Mouse (Mus musculus): ENCODE data around the gene Leng1. TPM values are rescaled to one million over a fixed set of nuclear protein-coding genes. Genes with fewer than 3 reads are reported as not detected.
"Not testable (repeated sequence)": the region's sequence is repeated elsewhere in the genome, so short reads cannot be mapped to it uniquely, and the experiment has no call there.

Gene Leng1
- polyA plus RNA-seq, 1 experiment from 2014 or later, result 23.4 TPM

DNA sequence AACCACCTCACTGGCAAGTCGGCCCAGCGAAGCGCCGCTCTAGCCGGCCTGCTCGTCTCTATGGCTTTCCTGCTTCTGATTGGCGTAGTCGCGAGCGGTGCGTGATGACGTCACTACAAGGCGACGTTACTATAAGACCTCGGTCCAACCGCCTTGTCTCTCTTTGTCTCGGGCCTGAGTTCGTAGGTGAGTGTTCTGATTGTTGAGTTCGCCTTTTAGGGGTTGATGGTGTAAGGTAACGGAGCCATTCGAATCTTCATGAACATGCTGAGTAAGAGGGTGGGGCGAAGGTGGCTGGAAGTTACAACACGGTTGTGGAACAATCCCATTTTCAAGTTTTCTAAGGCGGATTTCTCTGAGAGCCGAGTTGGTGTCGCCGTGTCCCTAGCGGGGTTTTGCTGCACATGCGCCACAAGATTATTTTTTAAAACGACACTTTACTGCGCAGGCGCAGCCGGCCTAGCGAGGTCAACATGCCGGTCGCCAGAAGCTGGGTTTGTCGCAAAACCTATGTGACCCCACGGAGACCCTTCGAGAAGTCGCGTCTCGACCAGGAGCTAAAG lies 38.3 kb upstream of the Leng1 start, which contains the start of gene Rps9:
TSS of gene Rps9 (plus strand) at position 115 of the 563 bp plus-strand sequence.
- peaks cover 48% of the 10 kb centered on the region for H3K36me3 ChIP-seq
- H3K9ac ChIP-seq, result peak within 1 kb of the TSS; percentile 94
- peak within 1 kb of the TSS; percentile 94 for H3K27ac ChIP-seq
- WGBS, result under 1% methylated on average over 42 of the region's 42 CpGs
- H3K4me1 ChIP-seq, result peaks cover 5% of the 10 kb centered on the region
- peak; percentile 87 for ATAC-seq (ENCODE audit: insufficient number of reproducible peaks, insufficient read depth, low FRiP score, low TSS enrichment)
- no peaks in the 10 kb centered on the region for H3K27me3 ChIP-seq
- H3K9me3 ChIP-seq, result no peaks in the 10 kb centered on the region
- H3K4me3 ChIP-seq, result peak within 1 kb of the TSS; percentile 93
- H3K4me2 ChIP-seq (replicated peaks), result peak within 1 kb of the TSS; percentile 73

DNA sequence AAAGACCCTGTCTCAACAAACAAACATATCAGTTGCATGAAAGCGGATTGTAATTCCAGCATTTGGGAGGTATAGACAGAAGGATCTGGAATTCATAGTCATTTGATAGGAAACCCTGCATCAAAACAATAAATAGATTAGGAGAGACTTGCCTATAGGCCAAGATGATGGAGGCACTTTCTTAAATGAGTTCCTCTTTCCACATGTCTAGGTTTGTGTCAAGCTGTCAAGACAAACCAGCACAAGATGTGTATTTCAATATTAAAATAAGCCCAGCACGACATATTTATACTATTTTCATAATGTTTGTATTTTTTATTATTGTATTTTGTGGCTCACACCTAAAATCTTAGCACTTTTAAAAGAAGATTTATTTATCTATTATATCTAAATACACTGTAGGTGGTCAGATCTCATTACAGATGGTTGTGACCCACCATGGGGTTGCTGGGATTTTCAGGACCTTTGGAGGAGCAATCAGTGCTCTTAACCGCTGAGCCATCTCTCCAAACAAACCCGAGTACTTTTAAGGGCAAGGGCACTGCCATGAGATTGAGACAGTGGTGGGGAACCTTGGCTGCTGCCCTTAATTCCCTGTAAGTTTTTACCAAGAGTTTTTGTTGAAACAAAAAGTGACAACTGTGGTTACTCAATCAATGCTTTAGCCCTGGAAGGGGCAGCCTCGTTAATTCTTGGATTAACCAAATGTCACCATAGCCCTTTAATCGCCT lies 37.7 kb upstream of the Leng1 start:
- Histone ChIP-seq H3K4me1 (peaks cover 5% of the 10 kb centered on the region), H3K27me3 (no peaks in the 10 kb centered on the region), H3K36me3 (peaks cover 55% of the 10 kb centered on the region), H3K4me2 (replicated peaks) (peak overlapping the region; percentile 42), H3K9me3 (no peaks in the 10 kb centered on the region), H3K4me3 (peak overlapping the region; percentile 93), H3K27ac (peak overlapping the region; percentile 94; the same call in 1 of the 2 replicates), H3K9ac (peak overlapping the region; percentile 94)
- ATAC-seq (ENCODE audit: insufficient number of reproducible peaks, insufficient read depth, low FRiP score, low TSS enrichment), result peak; percentile 22; the same call in 1 of the 2 replicates
- WGBS, result 20% methylated on average over 6 of the region's 6 CpGs

DNA sequence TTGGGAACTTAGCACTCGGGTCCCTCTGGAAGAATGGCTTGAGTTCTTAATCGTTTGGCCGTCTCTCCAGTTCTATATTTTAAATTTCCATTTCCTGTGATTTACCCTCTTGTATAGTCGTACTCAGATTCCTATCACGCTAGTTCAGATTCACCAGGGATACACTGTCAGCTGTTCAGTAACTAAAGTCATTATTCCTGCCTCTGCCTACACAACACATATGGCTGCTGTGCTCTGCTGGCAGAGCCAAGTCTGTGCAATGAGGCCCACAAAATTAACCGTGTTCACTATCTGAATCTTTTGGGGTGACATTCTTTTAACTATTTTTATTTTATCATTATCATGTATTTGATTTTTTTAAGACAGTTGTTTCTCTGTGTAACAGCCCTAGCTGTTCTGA lies 32.8 kb upstream of the Leng1 start:
- no peaks in the 10 kb centered on the region for H3K9me3 ChIP-seq
- ATAC-seq (ENCODE audit: insufficient number of reproducible peaks, insufficient read depth, low FRiP score, low TSS enrichment), result no peak
- 94% methylated on average over 6 of the region's 6 CpGs for WGBS
- H3K27me3 ChIP-seq, result no peaks in the 10 kb centered on the region
- peaks cover 10% of the 10 kb centered on the region; the same call in 1 of the 2 replicates for H3K4me1 ChIP-seq
- H3K36me3 ChIP-seq, result peaks cover 49% of the 10 kb centered on the region
- no peak overlapping the region for H3K27ac ChIP-seq
- H3K4me3 ChIP-seq, result no peak overlapping the region
- no peak overlapping the region for H3K9ac ChIP-seq
- H3K4me2 ChIP-seq (replicated peaks), result no peak overlapping the region

DNA sequence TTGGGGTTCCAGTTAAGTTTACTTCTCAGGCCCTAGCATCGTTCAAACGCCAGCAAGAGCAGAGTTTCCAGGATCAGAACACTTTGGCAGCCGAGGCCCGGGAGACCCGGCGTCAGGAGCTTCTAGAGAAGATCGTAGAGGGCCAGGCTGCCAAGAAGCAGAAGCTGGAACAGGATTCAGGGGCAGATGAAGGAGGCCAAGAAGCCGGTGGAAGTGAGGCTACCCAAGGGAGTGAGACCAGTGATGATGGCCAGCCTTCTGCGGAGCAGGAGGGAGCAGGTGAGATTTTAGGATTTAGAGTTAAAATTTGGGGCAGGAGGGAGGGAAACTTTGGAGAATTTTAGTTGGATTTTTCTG lies 29.3 kb upstream of the Leng1 start:
- H3K36me3 ChIP-seq, result peaks cover 35% of the 10 kb centered on the region
- not testable (repeated sequence) for H3K9me3 ChIP-seq; ATAC-seq (ENCODE audit: insufficient number of reproducible peaks, insufficient read depth, low FRiP score, low TSS enrichment); H3K27me3 ChIP-seq
- peak overlapping the region; percentile 77 for H3K4me2 ChIP-seq (replicated peaks)
- peak overlapping the region; percentile 69 for H3K4me3 ChIP-seq
- H3K9ac ChIP-seq, result peak overlapping the region; percentile 92
- 4% methylated on average over 9 of the region's 9 CpGs for WGBS
- peak overlapping the region; percentile 97 for H3K27ac ChIP-seq
- H3K4me1 ChIP-seq, result peaks cover 21% of the 10 kb centered on the region

DNA sequence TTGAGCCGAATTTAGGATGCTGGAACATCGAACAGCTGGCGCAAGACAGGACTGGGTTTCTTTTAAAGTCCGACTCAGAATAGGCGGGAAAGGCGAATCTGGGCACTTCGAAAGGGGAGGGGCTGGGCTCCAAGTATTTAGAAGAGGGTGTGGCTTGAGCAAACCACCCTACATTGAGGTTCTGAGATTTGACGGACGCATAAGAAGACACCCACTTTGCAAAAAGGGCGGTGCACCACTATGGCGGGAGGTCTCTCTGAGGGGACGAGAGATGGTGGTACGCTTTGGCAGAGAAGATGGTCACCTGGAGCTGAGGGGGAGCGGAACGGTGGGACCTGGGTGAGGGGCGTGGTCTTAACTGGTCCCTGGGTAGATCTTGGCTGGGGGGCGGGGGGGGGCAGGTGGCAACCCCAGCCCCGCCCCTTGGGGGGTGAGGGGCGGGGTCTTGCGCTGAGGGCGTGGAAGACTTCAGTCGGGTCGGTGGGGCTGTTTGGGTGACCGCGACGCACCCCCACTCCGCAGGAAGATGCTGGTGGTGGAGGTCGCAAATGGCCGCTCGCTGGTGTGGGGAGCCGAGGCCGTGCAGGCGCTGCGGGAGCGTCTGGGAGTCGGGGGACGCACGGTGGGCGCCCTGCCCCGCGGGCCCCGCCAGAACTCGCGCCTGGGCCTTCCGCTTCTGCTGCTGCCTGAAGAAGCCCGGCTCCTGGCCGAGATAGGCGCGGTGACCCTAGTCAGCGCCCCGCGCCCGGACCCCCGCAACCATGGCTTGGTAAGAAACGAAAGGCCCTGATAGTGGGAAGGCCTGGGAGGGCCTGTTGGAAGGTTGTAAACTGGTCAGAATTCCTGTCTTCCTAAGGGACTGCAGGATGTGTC lies 28.7 kb upstream of the Leng1 start:
- ATAC-seq (ENCODE audit: insufficient number of reproducible peaks, insufficient read depth, low FRiP score, low TSS enrichment), result peak; percentile 47
- 0% methylated on average over 42 of the region's 55 CpGs for WGBS
- Histone ChIP-seq H3K27ac (peak overlapping the region; percentile 97), H3K4me1 (peaks cover 21% of the 10 kb centered on the region), H3K9ac (peak overlapping the region; percentile 92), H3K36me3 (peaks cover 29% of the 10 kb centered on the region), H3K27me3 (no peaks in the 10 kb centered on the region), H3K4me2 (replicated peaks) (peak overlapping the region; percentile 77), H3K4me3 (peak overlapping the region; percentile 69), H3K9me3 (no peaks in the 10 kb centered on the region)

DNA sequence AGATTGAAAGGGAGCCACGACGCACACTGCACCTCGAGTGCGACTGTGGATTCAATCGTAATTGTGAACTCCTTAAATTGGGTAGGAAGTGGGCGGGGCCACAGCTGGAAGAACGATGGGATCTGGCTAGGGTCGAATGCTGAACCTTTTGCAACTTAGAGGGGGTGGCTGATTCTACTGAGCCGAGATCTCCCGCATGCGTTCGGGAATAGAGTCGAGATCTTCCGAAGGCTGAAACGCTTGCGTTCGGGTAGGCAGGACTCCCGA lies 28.1 kb upstream of the Leng1 start:
- peak overlapping the region; percentile 69 for H3K4me3 ChIP-seq
- peaks cover 21% of the 10 kb centered on the region for H3K4me1 ChIP-seq
- no peaks in the 10 kb centered on the region for H3K27me3 ChIP-seq
- peak overlapping the region; percentile 77 for H3K4me2 ChIP-seq (replicated peaks)
- H3K36me3 ChIP-seq, result peaks cover 28% of the 10 kb centered on the region
- ATAC-seq (ENCODE audit: insufficient number of reproducible peaks, insufficient read depth, low FRiP score, low TSS enrichment), result no peak
- no peaks in the 10 kb centered on the region for H3K9me3 ChIP-seq
- H3K27ac ChIP-seq, result peak overlapping the region; percentile 97
- H3K9ac ChIP-seq, result peak overlapping the region; percentile 92
- WGBS, result under 1% methylated on average over 18 of the region's 18 CpGs

DNA sequence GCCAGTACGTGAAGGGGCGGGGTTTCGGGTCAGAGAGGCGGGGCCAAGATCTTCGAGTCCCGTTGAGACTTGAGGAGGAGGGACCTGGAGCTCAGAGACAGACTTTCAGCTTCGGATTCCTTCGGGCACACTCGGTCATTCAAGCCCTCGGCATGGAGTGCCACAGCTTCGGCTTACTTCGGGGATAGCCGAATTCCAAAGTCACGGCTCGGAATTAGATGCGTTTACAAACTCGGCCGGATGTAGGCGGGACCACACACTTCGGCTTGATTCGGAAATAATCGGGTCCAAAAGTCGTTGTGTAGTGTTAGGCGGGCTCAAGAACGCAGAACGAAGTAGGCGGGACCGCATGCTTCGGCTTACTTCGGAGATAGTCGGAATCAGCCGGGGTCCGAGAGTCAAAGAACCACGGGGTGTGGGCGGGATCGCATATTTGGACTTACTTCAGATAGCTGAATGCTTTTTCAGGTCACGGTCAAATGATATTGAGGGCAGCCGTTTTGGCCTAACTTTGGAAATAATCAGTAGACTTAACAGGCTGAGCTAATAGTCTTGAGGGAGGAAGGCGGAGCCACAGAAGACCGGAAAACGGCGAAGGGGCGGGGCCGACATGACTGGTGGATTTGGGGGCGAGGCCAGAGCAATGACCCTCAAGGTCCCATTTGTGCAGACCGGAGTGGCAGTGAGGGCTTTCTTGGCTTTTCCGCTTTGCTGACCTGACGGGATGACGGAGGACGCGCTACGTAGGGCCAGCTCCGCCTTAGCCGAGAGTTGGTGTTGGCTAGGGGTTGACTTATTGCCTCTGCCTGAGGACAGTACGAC lies 27.6 kb upstream of the Leng1 start, which contains the start of gene Mboat7:
TSS of gene Mboat7 (minus strand) at position 537 of the 822 bp plus-strand sequence.
- Histone ChIP-seq H3K9ac (peak within 1 kb of the TSS; percentile 92), H3K9me3 (no peaks in the 10 kb centered on the region), H3K4me1 (peaks cover 21% of the 10 kb centered on the region), H3K36me3 (peaks cover 26% of the 10 kb centered on the region), H3K4me2 (replicated peaks) (peak within 1 kb of the TSS; percentile 77), H3K27me3 (no peaks in the 10 kb centered on the region), H3K4me3 (peak within 1 kb of the TSS; percentile 69), H3K27ac (peak within 1 kb of the TSS; percentile 97)
- peak; percentile 88 for ATAC-seq (ENCODE audit: insufficient number of reproducible peaks, insufficient read depth, low FRiP score, low TSS enrichment)
- under 1% methylated on average over 55 of the region's 55 CpGs for WGBS

DNA sequence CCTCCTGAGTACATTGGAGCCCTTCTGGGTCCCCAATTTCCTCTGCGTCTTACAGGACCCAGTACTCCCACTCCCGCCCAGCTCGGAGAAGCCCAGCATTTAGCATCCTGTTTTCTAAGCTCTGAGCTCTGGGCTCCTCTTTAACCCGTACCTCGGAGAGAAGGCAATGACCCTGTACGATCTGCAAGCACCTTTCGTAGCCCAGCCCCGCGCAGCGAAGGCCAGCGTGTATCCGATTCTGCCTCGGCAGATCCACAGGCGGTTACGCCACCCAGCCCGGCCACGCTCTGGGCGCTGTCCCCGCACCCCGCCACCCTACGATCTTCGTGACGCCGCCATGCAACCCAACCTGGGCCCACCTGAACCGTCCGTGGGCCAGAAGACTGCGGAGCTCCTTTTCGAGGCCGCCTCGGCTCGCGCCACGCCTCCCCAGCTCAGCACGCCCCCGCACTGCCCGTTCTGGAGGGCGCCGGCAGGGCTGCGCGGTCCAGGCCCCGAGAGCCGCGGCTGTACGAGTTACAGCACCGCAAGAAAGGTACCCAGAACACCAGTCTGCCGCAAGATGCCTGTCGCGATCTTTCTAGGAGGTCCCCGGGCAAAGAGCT lies 26.8 kb upstream of the Leng1 start, which contains the start of gene Tsen34:
TSS of gene Tsen34 (plus strand) at position 482 of the 605 bp plus-strand sequence.
- Histone ChIP-seq H3K9me3 (no peaks in the 10 kb centered on the region), H3K4me3 (peak within 1 kb of the TSS; percentile 69), H3K9ac (peak within 1 kb of the TSS; percentile 92), H3K27me3 (no peaks in the 10 kb centered on the region), H3K4me2 (replicated peaks) (peak within 1 kb of the TSS; percentile 77), H3K27ac (peak within 1 kb of the TSS; percentile 97), H3K4me1 (peaks cover 21% of the 10 kb centered on the region), H3K36me3 (peaks cover 25% of the 10 kb centered on the region)
- peak; percentile 74 for ATAC-seq (ENCODE audit: insufficient number of reproducible peaks, insufficient read depth, low FRiP score, low TSS enrichment)
- under 1% methylated on average over 49 of the region's 49 CpGs for WGBS

DNA sequence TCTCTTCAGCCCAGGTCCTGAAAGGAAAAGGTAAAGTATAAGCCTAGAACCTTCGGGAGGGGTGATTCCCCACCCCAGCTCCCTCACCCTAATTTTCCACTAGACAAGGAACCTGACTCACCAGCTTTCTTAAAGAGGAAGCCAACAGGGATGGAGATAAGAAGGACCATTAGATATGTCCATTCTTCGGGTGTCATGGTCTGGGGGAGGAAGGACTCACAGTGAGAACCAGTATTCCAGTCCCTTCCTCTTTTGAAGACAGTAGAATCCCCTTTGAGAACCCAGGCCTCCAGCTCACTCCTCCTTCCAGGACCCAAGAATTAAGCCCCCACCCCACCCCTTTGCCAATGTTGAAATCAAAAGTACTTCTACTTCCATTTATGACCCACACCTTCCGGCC lies 26.3 kb upstream of the Leng1 start:
- Histone ChIP-seq H3K9me3 (no peaks in the 10 kb centered on the region), H3K4me1 (peaks cover 21% of the 10 kb centered on the region), H3K9ac (peak overlapping the region; percentile 92), H3K27me3 (no peaks in the 10 kb centered on the region), H3K27ac (peak overlapping the region; percentile 97), H3K4me3 (peak overlapping the region; percentile 69), H3K4me2 (replicated peaks) (peak overlapping the region; percentile 77), H3K36me3 (peaks cover 25% of the 10 kb centered on the region)
- 31% methylated on average over 3 of the region's 3 CpGs for WGBS
- ATAC-seq (ENCODE audit: insufficient number of reproducible peaks, insufficient read depth, low FRiP score, low TSS enrichment), result no peak

DNA sequence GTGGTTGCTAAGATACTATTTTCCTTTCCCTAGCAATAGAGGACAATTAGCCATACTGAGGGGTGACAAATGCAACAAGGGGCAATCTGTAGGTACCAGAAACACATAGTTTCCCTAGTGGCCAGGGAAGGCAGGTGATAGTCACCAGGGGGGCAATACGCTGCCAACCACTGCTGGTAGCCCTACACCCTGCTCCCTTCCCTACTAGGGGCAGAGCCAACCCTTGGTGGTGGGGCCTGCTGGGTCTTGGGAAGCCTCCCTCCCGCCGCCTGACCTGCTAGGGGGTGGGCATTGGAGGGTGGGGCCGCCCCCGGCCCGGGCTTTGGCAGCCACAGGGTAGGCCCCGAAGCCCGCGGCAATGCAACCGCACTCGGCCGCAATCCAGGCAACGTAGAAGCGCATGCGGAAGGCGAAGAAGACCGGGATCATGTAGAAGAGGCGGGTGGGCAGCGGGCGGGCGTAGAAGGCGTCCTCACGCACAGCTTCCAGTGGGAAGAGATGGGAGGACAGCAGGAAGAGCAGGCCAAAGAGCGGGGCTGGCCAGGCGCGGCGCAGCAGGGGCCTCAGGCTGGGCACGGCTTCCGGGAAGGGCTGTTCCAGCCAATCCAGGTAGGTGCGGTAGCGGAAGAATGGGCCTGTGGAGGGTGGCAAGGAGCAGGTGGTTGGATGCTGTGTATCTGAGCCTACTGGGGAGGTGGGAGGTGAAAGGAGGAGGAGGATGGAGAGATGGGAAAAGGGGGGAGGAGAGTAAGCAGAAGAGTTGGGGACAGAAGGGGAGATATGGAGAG lies 20.0 kb upstream of the Leng1 start:
- Histone ChIP-seq H3K27ac (no peak overlapping the region), H3K9ac (no peak overlapping the region), H3K36me3 (peaks cover 42% of the 10 kb centered on the region), H3K27me3 (no peaks in the 10 kb centered on the region), H3K4me1 (no peaks in the 10 kb centered on the region), H3K9me3 (no peaks in the 10 kb centered on the region), H3K4me2 (replicated peaks) (no peak overlapping the region), H3K4me3 (no peak overlapping the region)
- no peak for ATAC-seq (ENCODE audit: insufficient number of reproducible peaks, insufficient read depth, low FRiP score, low TSS enrichment)
- 81% methylated on average over 30 of the region's 31 CpGs for WGBS
